Mouse (Mus musculus) heart, embryonic 16.5 days (tissue): ENCODE measurements at regions not wholly inside any gene's neighbourhood (a gene's known extent, or its start where the extent isn't known, plus 50 kb on each side); places are given as distances from the start of the nearest gene placed in this dataset.

Source experiments
- ATAC-seq: fragments of 200-750 bp; cut with Nextera tagmentation; replicated peaks from 2 replicates; pipeline ENCODE4 v1.8.0; 2017; ENCODE audit warnings: moderate number of reproducible peaks; ENCODE audit not compliant: insufficient read depth, low FRiP score; ENCODE audit errors: extremely low read depth
- H3K27ac ChIP-seq: fragments of 300-500 bp; sonication (generic); 2 replicates; pipeline ENCODE4 v1.5.1; 2014; ENCODE audit warnings: mild to moderate bottlenecking, low read length, control low read depth, moderate library complexity
- H3K27me3 ChIP-seq: fragments of 300-500 bp; sonication (generic); 2 replicates; pipeline ENCODE4 v1.6.1; 2014; ENCODE audit warnings: low read length, mixed read lengths; ENCODE audit not compliant: control insufficient read depth, insufficient read depth
- H3K36me3 ChIP-seq: fragments of 300-500 bp; sonication (generic); 2 replicates; pipeline ENCODE4 v1.6.1; 2014; ENCODE audit not compliant: control insufficient read depth, insufficient read depth
- H3K4me1 ChIP-seq: fragments of 300-500 bp; sonication (generic); 2 replicates; pipeline ENCODE4 v1.6.1; 2014; ENCODE audit warnings: low read length, mixed read lengths; ENCODE audit not compliant: control insufficient read depth, insufficient read depth
- H3K4me2 ChIP-seq: fragments of 300-500 bp; sonication (generic); 2 replicates; pipeline ENCODE4 v1.6.1; 2014; ENCODE audit warnings: low read depth, mild to moderate bottlenecking, control low read depth, low read length
- H3K4me3 ChIP-seq: fragments of 300-500 bp; sonication (generic); 2 replicates; pipeline ENCODE4 v1.5.1; 2014; ENCODE audit warnings: mild to moderate bottlenecking, control low read depth, low read length
- H3K9ac ChIP-seq: fragments of 300-500 bp; sonication (generic); 2 replicates; pipeline ENCODE4 v1.6.1; 2014; ENCODE audit warnings: low read length, control low read depth
- H3K9me3 ChIP-seq: fragments of 300-500 bp; sonication (generic); replicated peaks from 2 replicates; pipeline ENCODE4 v1.6.1; 2016; ENCODE audit warnings: low read length; ENCODE audit not compliant: control insufficient read depth
- WGBS: fragments of 180-500 bp; shearing (Covaris S2); extraction: QIAGEN DNeasy Blood & Tissue Kit; methylation state at CpG from one replicate; pipeline ENCODE4 v1.1.7; 2014; 5-methylcytosine and 5-hydroxymethylcytosine counted together

GRCm38 (mm10) chr9:104448577-104449165 is 98.4 kb upstream of the Cpne4 start:
- ATAC-seq, result no peak
- H3K9ac ChIP-seq, result no peak overlapping the region
- H3K4me1 ChIP-seq, result no peaks in the 10 kb centered on the region
- H3K27me3 ChIP-seq, result no peaks in the 10 kb centered on the region
- H3K9me3 ChIP-seq, result no peaks in the 10 kb centered on the region
- H3K36me3 ChIP-seq, result no peaks in the 10 kb centered on the region
- 71% methylated on average over 8 of the region's 8 CpGs for WGBS
- no peak overlapping the region for H3K4me2 ChIP-seq
- H3K27ac ChIP-seq, result no peak overlapping the region
- H3K4me3 ChIP-seq, result no peak overlapping the region

- no peak for ATAC-seq
- Histone ChIP-seq H3K27me3 (no peaks in the 10 kb centered on the region), H3K4me3 (no peak overlapping the region), H3K27ac (no peak overlapping the region), H3K9me3 (peaks cover 4% of the 10 kb centered on the region; the same call in 1 of the 2 replicates), H3K4me2 (no peak overlapping the region), H3K4me1 (no peaks in the 10 kb centered on the region), H3K9ac (no peak overlapping the region), H3K36me3 (no peaks in the 10 kb centered on the region)
- WGBS, result 57% methylated on average over 5 of the region's 5 CpGs
These were observed 102.2 kb upstream of the Cpne4 start for GRCm38 (mm10) chr9:104444906-104445305.

- Histone ChIP-seq H3K9me3 (peaks cover 4% of the 10 kb centered on the region; the same call in 1 of the 2 replicates), H3K4me3 (no peak overlapping the region), H3K4me2 (no peak overlapping the region), H3K4me1 (no peaks in the 10 kb centered on the region), H3K36me3 (no peaks in the 10 kb centered on the region), H3K27me3 (no peaks in the 10 kb centered on the region), H3K9ac (no peak overlapping the region), H3K27ac (no peak overlapping the region)
- 68% methylated on average over 7 of the region's 7 CpGs for WGBS
- ATAC-seq, result no peak
These were observed 103.8 kb upstream of the Cpne4 start for GRCm38 (mm10) chr9:104443236-104443635.

GRCm38 (mm10) chr9:104413021-104413420 is 75.5 kb upstream of the Acpp start:
- H3K27me3 ChIP-seq, result 0 out of 2 replicates have a peak, but pooled peaks cover under 1% of the 10 kb centered on the region

GRCm38 (mm10) chr9:104410211-104410610 is 72.7 kb upstream of the Acpp start:
- Histone ChIP-seq H3K9me3 (no peaks in the 10 kb centered on the region), H3K4me2 (no peak overlapping the region), H3K4me3 (no peak overlapping the region), H3K27me3 (peaks cover 7% of the 10 kb centered on the region; the same call in 1 of the 2 replicates), H3K27ac (no peak overlapping the region), H3K4me1 (peaks cover 10% of the 10 kb centered on the region; the same call in 1 of the 2 replicates), H3K36me3 (no peaks in the 10 kb centered on the region), H3K9ac (no peak overlapping the region)
- WGBS, result 6% methylated on average over 5 of the region's 5 CpGs
- no peak for ATAC-seq

More at GRCm38 (mm10) chr9:104413021-104413420, 75.5 kb upstream of the Acpp start:
- Histone ChIP-seq H3K4me3 (no peak overlapping the region), H3K9me3 (no peaks in the 10 kb centered on the region), H3K36me3 (no peaks in the 10 kb centered on the region), H3K27ac (no peak overlapping the region), H3K4me1 (peaks cover 6% of the 10 kb centered on the region; the same call in 1 of the 2 replicates), H3K4me2 (no peak overlapping the region), H3K9ac (no peak overlapping the region)
- 34% methylated on average over 5 of the region's 5 CpGs for WGBS
- no peak for ATAC-seq

GRCm38 (mm10) chr9:104409381-104409780 is 71.8 kb upstream of the Acpp start:
- Histone ChIP-seq H3K27ac (no peak overlapping the region), H3K9me3 (no peaks in the 10 kb centered on the region), H3K27me3 (peaks cover 7% of the 10 kb centered on the region; the same call in 1 of the 2 replicates), H3K4me1 (peaks cover 10% of the 10 kb centered on the region; the same call in 1 of the 2 replicates), H3K9ac (no peak overlapping the region), H3K4me3 (peak overlapping the region; percentile 44), H3K4me2 (peak overlapping the region; percentile 70), H3K36me3 (no peaks in the 10 kb centered on the region)
- 24% methylated on average over 12 of the region's 12 CpGs for WGBS
- no peak for ATAC-seq

- Histone ChIP-seq H3K27me3 (peaks cover 7% of the 10 kb centered on the region; the same call in 1 of the 2 replicates), H3K4me3 (peak overlapping the region; percentile 44), H3K9me3 (no peaks in the 10 kb centered on the region), H3K27ac (no peak overlapping the region), H3K4me1 (peaks cover 10% of the 10 kb centered on the region; the same call in 1 of the 2 replicates), H3K4me2 (peak overlapping the region; percentile 70), H3K36me3 (no peaks in the 10 kb centered on the region), H3K9ac (0 out of 2 replicates have a peak overlapping the region, but pooled peaks have one; percentile 8)
- ATAC-seq, result no peak
- 11% methylated on average over 21 of the region's 21 CpGs for WGBS
These were observed 71.2 kb upstream of the Acpp start for GRCm38 (mm10) chr9:104408571-104409294.

- Histone ChIP-seq H3K9ac (peak overlapping the region; percentile 53), H3K4me1 (peaks cover 10% of the 10 kb centered on the region; the same call in 1 of the 2 replicates), H3K27ac (no peak overlapping the region), H3K9me3 (no peaks in the 10 kb centered on the region), H3K4me2 (peak overlapping the region; percentile 70), H3K4me3 (peak overlapping the region; percentile 44), H3K27me3 (peaks cover 7% of the 10 kb centered on the region; the same call in 1 of the 2 replicates), H3K36me3 (no peaks in the 10 kb centered on the region)
- ATAC-seq, result no peak
- WGBS, result 19% methylated on average over 17 of the region's 18 CpGs
These were observed 70.2 kb upstream of the Acpp start for GRCm38 (mm10) chr9:104407559-104408376.
